Mouse (Mus musculus) erythroblast, embryonic 14.5 days (primary cell): Measurements from ENCODE around the gene Spocd1.

Source experiments
- GATA1 ChIP-seq: IDR thresholded peaks from 2 replicates; pipeline ENCODE4 v1.6.1; 2012; ENCODE audit warnings: low read length, inconsistent platforms, mixed read lengths
- TAL1 ChIP-seq: IDR thresholded peaks from 3 replicates; pipeline ENCODE4 v1.6.1; 2012; ENCODE audit warnings: low read length, inconsistent platforms, mixed read lengths

DNA sequence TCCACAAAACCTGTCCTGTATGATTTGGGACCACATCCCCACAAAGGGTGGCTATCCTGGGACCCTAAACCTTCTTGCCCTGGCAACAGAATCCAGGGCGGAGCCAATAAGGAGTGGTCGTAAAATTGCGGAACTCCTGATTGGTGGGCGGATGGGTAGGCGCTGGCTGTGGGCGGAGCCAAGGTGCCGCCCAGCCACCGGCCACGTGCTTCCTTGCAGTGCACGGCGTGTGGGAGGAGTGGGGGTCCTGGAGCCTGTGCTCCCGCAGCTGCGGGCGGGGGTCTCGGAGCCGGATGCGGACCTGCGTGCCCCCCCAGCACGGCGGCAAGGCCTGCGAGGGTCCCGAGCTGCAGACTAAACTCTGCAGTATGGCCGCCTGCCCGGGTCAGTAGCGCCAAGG is 77.5 kb downstream of the Spocd1 start:
- TF ChIP-seq GATA1 (no peak), TAL1 (no peak)
